Mouse (Mus musculus) stomach, embryonic 15.5 days (tissue): ENCODE measurements around the gene Creb3l4. TPM values are rescaled to one million over a fixed set of nuclear protein-coding genes. Genes with fewer than 3 reads are reported as not detected.

Experiments used
- ATAC-seq: fragments of 200-750 bp; cut with Nextera tagmentation; 2 replicates; pipeline ENCODE4 v1.8.0; 2017; ENCODE audit warnings: low read depth, moderate number of reproducible peaks, moderate TSS enrichment; ENCODE audit not compliant: insufficient read depth, low FRiP score
- H3K27ac ChIP-seq: fragments of 300-500 bp; sonication (generic); 2 replicates; pipeline ENCODE4 v1.5.1; 2015; ENCODE audit warnings: mild to moderate bottlenecking, inconsistent platforms
- H3K27me3 ChIP-seq: fragments of 300-500 bp; sonication (generic); replicated peaks from 2 replicates; pipeline ENCODE4 v1.6.1; 2015; ENCODE audit warnings: inconsistent platforms
- H3K36me3 ChIP-seq: fragments of 300-500 bp; sonication (generic); 2 replicates; pipeline ENCODE4 v1.6.1; 2015; ENCODE audit warnings: inconsistent platforms
- H3K4me1 ChIP-seq: fragments of 300-500 bp; sonication (generic); 2 replicates; pipeline ENCODE4 v1.6.1; 2015; ENCODE audit warnings: inconsistent platforms
- H3K4me2 ChIP-seq: fragments of 300-500 bp; sonication (generic); 2 replicates; pipeline ENCODE4 v1.6.1; 2015; ENCODE audit warnings: mild to moderate bottlenecking, inconsistent platforms
- H3K4me3 ChIP-seq: fragments of 300-500 bp; sonication (generic); replicated peaks from 2 replicates; pipeline ENCODE4 v1.5.1; 2015; ENCODE audit warnings: inconsistent platforms
- H3K9ac ChIP-seq: fragments of 300-500 bp; sonication (generic); 2 replicates; pipeline ENCODE4 v1.6.1; 2015; ENCODE audit warnings: inconsistent platforms
- H3K9me3 ChIP-seq: fragments of 300-500 bp; sonication (generic); 2 replicates; pipeline ENCODE4 v1.6.1; 2016; ENCODE audit warnings: inconsistent platforms
- WGBS: fragments of 180-500 bp; shearing (Covaris S2); methylation state at CpG from one replicate; pipeline ENCODE4 v1.1.7; 2015; 5-methylcytosine and 5-hydroxymethylcytosine counted together
- polyA plus RNA-seq: library from polyadenylated mRNA; unstranded; fragments of >200 nt; fragmentation: Nextera tagmentation; extraction: Ambion mirVana; gene quantifications from 2 replicates; pipeline ENCODE4 v1.2.1, GENCODE M21; 2015

Gene Creb3l4
- polyA plus RNA-seq, 1 experiment from 2014 or later = 21.4 TPM

DNA sequence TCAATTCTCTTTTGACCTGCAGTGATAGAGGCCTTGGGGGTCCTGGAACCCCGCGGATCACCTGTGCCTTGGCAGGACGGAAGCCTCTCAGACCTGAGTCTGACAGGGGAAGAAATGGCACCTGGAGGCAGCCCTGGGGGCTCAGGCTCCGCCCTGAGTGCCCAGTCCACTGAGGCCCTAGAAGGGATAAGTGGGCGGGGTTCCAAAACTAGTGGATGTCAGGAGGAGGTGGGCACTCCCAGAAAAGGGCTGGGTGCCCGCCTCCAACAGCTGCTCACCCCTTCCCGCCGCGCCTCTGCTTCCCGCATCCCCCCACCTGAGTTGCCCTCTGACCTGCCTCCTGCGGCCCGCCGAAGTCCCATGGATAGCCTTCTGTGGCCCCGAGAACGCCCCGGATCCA, 33.5 kb upstream of the Creb3l4 start:
- Histone ChIP-seq H3K4me3 (no peak overlapping the region), H3K4me1 (no peaks in the 10 kb centered on the region), H3K27ac (no peak overlapping the region), H3K36me3 (peaks cover 13% of the 10 kb centered on the region; the same call in 1 of the 2 replicates), H3K4me2 (no peak overlapping the region), H3K27me3 (no peaks in the 10 kb centered on the region), H3K9me3 (no peaks in the 10 kb centered on the region), H3K9ac (no peak overlapping the region)
- 53% methylated on average over 16 of the region's 16 CpGs for WGBS
- ATAC-seq = no peak

DNA sequence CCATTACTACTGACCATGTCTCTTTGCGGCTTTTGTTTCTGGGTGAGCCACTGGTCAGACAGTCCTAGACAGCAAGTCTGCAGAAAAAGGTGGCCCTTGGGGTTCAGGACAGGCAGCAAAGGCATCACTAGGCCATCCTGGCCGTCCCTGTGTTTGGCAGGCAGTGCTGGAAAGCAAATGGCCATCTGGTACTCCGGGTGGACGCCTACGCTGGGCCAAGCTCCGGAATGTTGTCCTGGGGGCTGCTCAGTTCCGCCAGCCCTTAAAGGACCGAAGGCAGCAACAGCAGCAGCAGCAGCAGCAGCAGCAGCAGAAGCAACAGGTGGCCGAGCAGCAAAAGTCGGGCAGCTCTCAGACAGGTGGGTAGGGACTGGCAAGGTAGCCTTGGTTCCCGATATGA, 32.0 kb upstream of the Creb3l4 start:
- ATAC-seq = no peak
- no peaks in the 10 kb centered on the region for H3K4me1 ChIP-seq
- no peak overlapping the region for H3K4me2 ChIP-seq
- H3K27ac ChIP-seq = no peak overlapping the region
- peaks cover 13% of the 10 kb centered on the region; the same call in 1 of the 2 replicates for H3K36me3 ChIP-seq
- 85% methylated on average over 11 of the region's 11 CpGs for WGBS
- H3K9ac ChIP-seq = no peak overlapping the region
- H3K9me3 ChIP-seq = no peaks in the 10 kb centered on the region
- no peak overlapping the region for H3K4me3 ChIP-seq
- H3K27me3 ChIP-seq = no peaks in the 10 kb centered on the region

DNA sequence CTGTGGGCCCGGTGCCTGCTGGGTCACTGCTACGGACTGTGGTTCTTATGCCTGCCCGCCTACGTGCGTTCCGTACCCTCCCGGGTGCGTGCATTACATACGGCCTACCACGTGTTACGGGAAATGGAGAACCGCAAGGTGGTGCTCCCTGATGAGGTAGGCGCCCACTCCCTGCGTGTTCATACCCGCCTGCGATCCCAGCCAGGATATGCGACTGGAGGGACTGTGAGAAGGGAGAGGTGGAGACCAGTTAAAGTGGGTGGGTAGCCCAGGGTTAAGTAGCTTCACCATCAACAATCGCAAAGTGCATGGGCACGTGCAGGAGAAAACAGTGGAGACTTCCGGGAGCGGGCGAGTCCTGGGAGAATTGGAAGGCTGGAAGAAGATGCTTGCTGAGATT, 30.5 kb upstream of the Creb3l4 start:
- no peak overlapping the region for H3K27ac ChIP-seq
- no peaks in the 10 kb centered on the region for H3K27me3 ChIP-seq
- no peak overlapping the region for H3K9ac ChIP-seq
- ATAC-seq = no peak; the same call in 1 of the 2 replicates
- no peaks in the 10 kb centered on the region for H3K4me1 ChIP-seq
- H3K9me3 ChIP-seq = no peaks in the 10 kb centered on the region
- H3K36me3 ChIP-seq = 0 out of 2 replicates have a peak, but pooled peaks cover 5% of the 10 kb centered on the region
- WGBS = 94% methylated on average over 22 of the region's 22 CpGs
- no peak overlapping the region for H3K4me2 ChIP-seq
- H3K4me3 ChIP-seq = no peak overlapping the region

GRCm38 (mm10) chr3:90272170-90272569, 28.9 kb upstream of the Creb3l4 start:
- Histone ChIP-seq H3K4me3 (no peak overlapping the region), H3K9me3 (no peaks in the 10 kb centered on the region), H3K27ac (no peak overlapping the region), H3K4me1 (no peaks in the 10 kb centered on the region), H3K27me3 (no peaks in the 10 kb centered on the region), H3K36me3 (0 out of 2 replicates have a peak, but pooled peaks cover 5% of the 10 kb centered on the region), H3K4me2 (no peak overlapping the region), H3K9ac (no peak overlapping the region)
- WGBS = 64% methylated on average over 9 of the region's 9 CpGs
- ATAC-seq = no peak

DNA sequence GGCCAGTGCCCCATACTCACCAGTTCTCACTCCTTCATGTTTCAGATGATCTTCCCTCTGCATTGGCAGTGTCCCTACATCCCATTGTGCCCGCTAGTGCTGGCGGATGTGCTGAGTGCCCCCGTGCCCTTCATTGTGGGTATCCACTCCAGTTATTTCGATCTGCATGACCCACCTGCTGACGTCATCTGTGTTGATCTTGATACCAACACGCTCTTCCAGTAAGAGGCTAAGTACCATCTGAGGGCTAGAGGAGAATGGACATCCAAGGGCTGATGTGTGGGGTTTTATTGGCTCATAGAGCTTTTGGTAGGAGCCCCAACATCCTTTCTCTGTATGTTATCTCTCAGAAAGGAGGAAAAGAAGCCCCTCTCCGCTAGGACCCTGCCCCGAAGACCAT, 27.5 kb upstream of the Creb3l4 start:
- Histone ChIP-seq H3K4me1 (peaks cover 11% of the 10 kb centered on the region), H3K4me3 (no peak overlapping the region), H3K9me3 (no peaks in the 10 kb centered on the region), H3K36me3 (0 out of 2 replicates have a peak, but pooled peaks cover 5% of the 10 kb centered on the region), H3K27me3 (no peaks in the 10 kb centered on the region), H3K27ac (no peak overlapping the region), H3K4me2 (no peak overlapping the region), H3K9ac (no peak overlapping the region)
- 89% methylated on average over 8 of the region's 8 CpGs for WGBS
- no peak for ATAC-seq

DNA sequence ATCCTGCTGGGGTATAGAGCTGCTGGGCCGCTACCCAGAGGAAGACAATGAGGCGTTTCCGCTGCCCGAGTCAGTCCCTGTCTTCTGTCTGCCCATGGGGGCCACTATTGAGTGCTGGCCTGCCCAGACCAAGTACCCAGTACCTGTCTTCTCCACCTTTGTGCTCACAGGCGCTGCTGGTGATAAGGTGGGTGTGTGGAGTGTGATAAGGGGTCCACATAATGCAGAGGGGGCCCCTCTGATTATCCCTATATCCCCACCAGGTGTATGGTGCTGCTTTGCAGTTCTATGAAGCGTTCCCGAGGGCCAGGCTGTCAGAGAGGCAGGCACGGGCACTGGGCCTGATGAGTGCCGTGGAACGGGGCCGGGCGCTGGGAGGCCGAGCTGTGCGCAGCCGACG, 25.7 kb upstream of the Creb3l4 start:
- H3K4me2 ChIP-seq = no peak overlapping the region
- H3K36me3 ChIP-seq = no peaks in the 10 kb centered on the region
- H3K9me3 ChIP-seq = no peaks in the 10 kb centered on the region
- no peak overlapping the region for H3K9ac ChIP-seq
- WGBS = 91% methylated on average over 16 of the region's 16 CpGs
- no peaks in the 10 kb centered on the region for H3K27me3 ChIP-seq
- H3K4me1 ChIP-seq = peaks cover 11% of the 10 kb centered on the region
- H3K4me3 ChIP-seq = no peak overlapping the region
- no peak overlapping the region for H3K27ac ChIP-seq
- ATAC-seq = no peak

- 95% methylated on average over 11 of the region's 11 CpGs for WGBS
- Histone ChIP-seq H3K27ac (no peak overlapping the region), H3K9ac (no peak overlapping the region), H3K36me3 (peaks cover 6% of the 10 kb centered on the region; the same call in 1 of the 2 replicates), H3K9me3 (no peaks in the 10 kb centered on the region), H3K4me2 (no peak overlapping the region), H3K4me3 (no peak overlapping the region), H3K4me1 (peaks cover 11% of the 10 kb centered on the region), H3K27me3 (no peaks in the 10 kb centered on the region)
- no peak for ATAC-seq
These were observed 24.9 kb upstream of the Creb3l4 start for GRCm38 (mm10) chr3:90268190-90268589.

GRCm38 (mm10) chr3:90266901-90267775, 23.8 kb upstream of the Creb3l4 start:
- H3K9me3 ChIP-seq = no peaks in the 10 kb centered on the region
- H3K27ac ChIP-seq = no peak overlapping the region
- H3K4me1 ChIP-seq = peaks cover 11% of the 10 kb centered on the region
- no peak overlapping the region; the same call in 1 of the 2 replicates for H3K4me3 ChIP-seq
- peak overlapping the region; percentile 25; the same call in 1 of the 2 replicates for H3K9ac ChIP-seq
- peak overlapping the region; percentile 70 for H3K4me2 ChIP-seq
- H3K27me3 ChIP-seq = no peaks in the 10 kb centered on the region
- peaks cover 15% of the 10 kb centered on the region; the same call in 1 of the 2 replicates for H3K36me3 ChIP-seq
- WGBS = 89% methylated on average over 20 of the region's 20 CpGs
- no peak for ATAC-seq

DNA sequence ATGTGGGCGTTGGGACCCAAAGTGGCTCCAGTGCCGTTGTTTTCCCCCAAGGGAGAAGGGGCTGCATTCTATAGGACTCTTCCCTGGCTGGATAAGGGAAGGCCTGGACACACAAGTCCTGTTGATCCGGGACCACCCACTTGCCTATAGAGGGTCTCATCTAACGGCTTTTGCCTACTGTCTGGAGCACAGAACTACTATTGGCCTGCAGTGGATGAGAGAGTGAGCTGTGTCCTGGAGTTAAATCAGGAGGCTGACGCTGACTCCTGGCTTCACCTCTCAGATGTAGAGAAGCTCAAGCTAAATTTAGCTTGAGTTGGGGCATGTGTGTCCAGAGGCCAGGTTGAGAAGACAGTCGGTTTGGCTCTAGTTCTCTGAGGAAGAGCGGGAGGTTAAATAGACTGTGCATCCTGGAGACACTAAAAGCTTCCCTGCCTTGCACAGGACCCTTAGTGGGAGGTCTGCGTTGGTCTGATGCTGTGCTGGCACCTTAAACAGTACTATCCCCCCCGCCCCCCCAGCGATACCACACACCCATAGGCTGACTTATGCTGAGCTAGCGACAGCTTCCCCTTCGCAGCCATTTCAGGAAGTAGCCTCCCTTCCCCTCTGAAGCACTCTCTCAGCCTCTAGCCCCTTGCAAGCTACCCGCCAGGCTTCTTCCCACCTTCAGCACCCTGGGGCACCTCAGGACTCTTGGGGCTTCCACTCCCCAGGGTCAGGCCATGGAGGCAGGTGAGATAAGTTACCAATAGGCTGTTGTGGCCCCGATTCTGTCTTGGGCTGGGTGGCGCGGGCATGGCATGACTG, 22.8 kb upstream of the Creb3l4 start:
- no peaks in the 10 kb centered on the region for H3K27me3 ChIP-seq
- H3K9ac ChIP-seq = peak overlapping the region; percentile 66
- no peak; the same call in 1 of the 2 replicates for ATAC-seq
- WGBS = 23% methylated on average over 16 of the region's 16 CpGs
- H3K27ac ChIP-seq = peak overlapping the region; percentile 98
- H3K9me3 ChIP-seq = no peaks in the 10 kb centered on the region
- peaks cover 11% of the 10 kb centered on the region for H3K4me1 ChIP-seq
- peak overlapping the region; percentile 82 for H3K4me3 ChIP-seq
- H3K4me2 ChIP-seq = peak overlapping the region; percentile 70
- peaks cover 23% of the 10 kb centered on the region; the same call in 1 of the 2 replicates for H3K36me3 ChIP-seq

DNA sequence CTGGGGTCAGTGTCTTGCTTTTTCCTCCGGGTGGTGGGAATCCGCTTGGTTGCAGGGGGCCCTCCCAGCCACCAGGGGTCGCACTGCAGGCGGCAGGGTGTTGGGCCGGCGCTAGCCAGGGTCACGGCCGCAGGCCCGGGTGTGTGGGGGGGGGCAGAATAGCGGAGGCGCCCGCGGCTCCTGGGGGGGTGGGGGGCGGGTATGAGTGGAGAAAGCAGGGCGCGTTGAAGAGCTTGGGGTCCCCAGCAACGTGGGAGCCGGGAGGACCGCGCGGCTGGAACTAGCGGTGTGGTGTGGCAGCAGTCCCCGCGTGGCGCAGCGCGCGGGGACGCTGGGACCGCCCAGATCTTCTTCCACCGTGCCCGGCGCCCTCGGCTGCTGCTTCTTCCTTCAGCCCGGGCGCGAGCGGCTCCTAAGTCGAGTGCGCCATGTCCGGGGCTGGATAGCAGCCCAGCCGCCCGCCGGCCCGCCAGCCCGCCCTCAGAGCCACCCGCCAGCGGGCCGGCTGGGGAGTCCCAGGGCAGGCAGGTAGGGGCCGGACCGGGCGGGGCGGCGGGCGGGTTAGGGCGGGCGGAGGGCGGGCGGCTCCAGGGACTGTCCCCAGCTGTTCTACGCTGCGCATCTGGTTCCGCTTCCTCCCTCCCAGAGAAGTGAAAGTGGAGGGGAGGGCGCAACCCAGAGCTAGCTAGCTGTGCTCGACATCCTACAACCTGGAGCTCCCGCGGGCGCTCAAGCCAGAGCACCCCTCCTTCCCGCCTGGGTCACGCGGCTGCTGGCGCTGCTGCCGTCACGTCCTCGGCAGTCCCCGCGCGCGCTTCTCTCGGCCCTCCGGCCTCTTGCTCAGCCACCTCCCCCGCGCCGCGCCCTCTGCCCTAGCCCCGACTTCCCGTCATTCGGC, 22.0 kb upstream of the Creb3l4 start, which contains the start of gene Dennd4b:
Dennd4b (plus strand) TSS at position 152 of the 898 bp plus-strand sequence.
- H3K36me3 ChIP-seq = peaks cover 32% of the 10 kb centered on the region; the same call in 1 of the 2 replicates
- peak within 1 kb of the TSS; percentile 82 for H3K4me3 ChIP-seq
- H3K27me3 ChIP-seq = no peaks in the 10 kb centered on the region
- under 1% methylated on average over 82 of the region's 87 CpGs for WGBS
- H3K27ac ChIP-seq = peak within 1 kb of the TSS; percentile 98
- H3K9me3 ChIP-seq = no peaks in the 10 kb centered on the region
- H3K4me2 ChIP-seq = peak within 1 kb of the TSS; percentile 70
- peak; percentile 92 for ATAC-seq
- peak within 1 kb of the TSS; percentile 66 for H3K9ac ChIP-seq
- peaks cover 11% of the 10 kb centered on the region for H3K4me1 ChIP-seq

DNA sequence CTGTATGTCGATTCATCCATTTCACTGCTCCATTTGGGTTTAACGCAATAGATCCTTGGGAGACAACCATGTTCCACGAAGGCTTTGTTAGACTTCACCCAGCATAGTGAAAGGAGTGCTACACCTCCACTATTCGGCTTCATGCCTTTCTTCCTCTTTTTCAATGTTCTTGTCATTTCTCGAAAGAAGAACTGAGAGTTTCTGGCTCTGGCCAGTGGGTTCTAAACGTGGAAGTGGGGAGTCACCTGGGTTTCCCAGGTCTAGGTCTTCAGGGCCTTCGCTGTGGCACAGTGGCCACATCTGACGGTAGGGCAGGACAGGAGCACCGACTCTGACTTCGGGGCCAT, 21.3 kb upstream of the Creb3l4 start:
- Histone ChIP-seq H3K27me3 (no peaks in the 10 kb centered on the region), H3K4me2 (peak overlapping the region; percentile 70), H3K4me3 (peak overlapping the region; percentile 82), H3K9ac (peak overlapping the region; percentile 66; the same call in 1 of the 2 replicates), H3K27ac (peak overlapping the region; percentile 98), H3K36me3 (peaks cover 38% of the 10 kb centered on the region; the same call in 1 of the 2 replicates), H3K9me3 (no peaks in the 10 kb centered on the region), H3K4me1 (peaks cover 11% of the 10 kb centered on the region)
- no peak for ATAC-seq
- 28% methylated on average over 10 of the region's 10 CpGs for WGBS
